Mouse (Mus musculus) G1E (cell line): ENCODE results near the gene Raly.

Experiments
- CTCF ChIP-seq: IDR thresholded peaks from 2 replicates; pipeline ENCODE4 v1.5.1; 2012; ENCODE audit warnings: low read depth, low read length, inconsistent platforms, mixed read lengths
- GATA1 ChIP-seq: IDR thresholded peaks from 2 replicates; pipeline ENCODE4 v1.6.1; 2012; ENCODE audit warnings: borderline replicate concordance, low read length, inconsistent platforms, mixed read lengths
- GATA2 ChIP-seq: IDR thresholded peaks from 2 replicates; pipeline ENCODE4 v1.6.1; 2012; ENCODE audit warnings: low read depth, low read length, inconsistent platforms, borderline replicate concordance
- POLR2AphosphoS5 ChIP-seq: IDR thresholded peaks from 2 replicates; pipeline ENCODE4 v1.6.1; 2012; ENCODE audit warnings: low read depth, low read length, inconsistent platforms; ENCODE audit not compliant: insufficient replicate concordance
- TAL1 ChIP-seq: conservative IDR thresholded peaks from 2 replicates; pipeline ENCODE4 v1.6.1; 2012; ENCODE audit warnings: low read depth, low read length, inconsistent platforms, mixed read lengths

DNA sequence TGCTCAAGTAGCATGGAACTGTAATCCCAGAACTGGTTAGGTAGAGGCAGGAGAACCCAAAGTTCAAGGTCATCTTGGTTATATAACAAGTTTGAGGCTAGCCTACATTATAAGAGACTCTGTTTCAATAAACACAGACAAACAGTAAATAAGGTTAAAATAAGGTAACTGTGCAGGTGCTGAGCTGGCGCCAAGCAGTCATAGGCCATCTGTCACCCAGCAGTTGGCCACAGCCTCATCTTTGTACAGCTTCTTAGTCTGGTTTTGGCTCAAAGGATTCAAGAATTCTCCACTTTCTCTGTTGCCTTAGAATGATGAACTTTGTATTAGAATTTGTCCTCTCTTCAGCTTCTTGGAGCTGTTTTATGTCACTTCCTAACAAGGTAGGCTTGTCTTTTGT is 77.2 kb downstream of the Raly start:
- TF ChIP-seq CTCF: no peak
- no peak for TF ChIP-seq GATA1
- no peak for TF ChIP-seq TAL1
- TF ChIP-seq POLR2AphosphoS5: no peak; the same call in 1 of the 2 replicates
- TF ChIP-seq GATA2: no peak
